13 mouse cellular contexts compared by ENCODE assay signal in the genomic region with DNA sequence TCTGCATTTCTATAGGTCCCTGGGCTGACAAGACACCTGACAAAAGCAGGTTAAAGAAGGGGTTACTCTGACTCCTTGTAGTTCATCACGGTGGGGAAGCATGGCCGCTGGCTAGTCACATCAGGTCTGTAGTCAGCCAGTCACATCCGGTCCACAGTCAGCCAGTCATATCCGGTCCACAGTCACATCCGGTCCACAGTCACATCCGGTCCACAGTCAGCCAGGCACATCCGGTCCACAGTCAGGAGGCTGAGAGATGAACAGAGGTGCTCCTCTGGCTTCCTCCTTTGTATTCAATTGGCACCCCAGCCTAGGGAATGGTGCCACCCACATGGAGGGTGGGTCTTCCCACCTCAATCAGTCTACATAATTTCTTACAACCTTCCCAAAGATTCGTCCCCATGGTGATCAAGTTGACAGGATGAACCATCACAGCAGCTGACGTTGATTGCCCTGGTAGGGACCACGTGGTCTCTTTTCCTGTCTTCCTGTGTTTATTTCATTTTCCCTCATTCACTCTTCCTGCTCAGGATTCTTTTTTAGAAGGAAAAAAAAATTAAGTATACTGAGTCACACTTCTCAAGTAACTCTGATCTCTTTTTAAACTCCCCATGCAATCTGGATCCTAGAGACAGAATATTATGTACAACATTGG. TPM values are rescaled to one million over a fixed set of nuclear protein-coding genes. Genes with fewer than 3 reads are reported as not detected.
DNase-seq lines count a peak whose midpoint lies in the region; ATAC-seq and TF ChIP-seq lines count a peak whose summit lies in the region.
"Had no signal": no experiment of that assay in that cellular context is flagged by ENCODE, and none has a peak within 500 bp of the region (broad histone marks: within the 10 kb centered on the region; RNA-seq: fewer than 3 reads in every experiment).

A gene (minus strand): TSS at position 139 of the 655 bp plus-strand sequence.

- DNase-seq in kidney, postnatal 25 days: peak; percentile 27 to 54
- no peak for DNase-seq in kidney, adult 9 months
- DNase-seq in R1 (ENCODE audit: low read depth, low spot score): peak; percentile 94
- DNase-seq in midbrain, embryonic 11.5 days (ENCODE audit: low spot score, missing footprints): no peak
- DNase-seq: cerebellum, postnatal 10 days; gastrocnemius, postnatal 36 days; thymus, adult 18-20 months had no signal

- WGBS in macrophage (ENCODE audit: missing documents): 52% methylated on average over 10 of the region's 10 CpGs
- 73% methylated on average over 10 of the region's 10 CpGs for WGBS in forebrain, embryonic 13.5 days
- 77% methylated on average over 10 of the region's 10 CpGs for WGBS in midbrain, embryonic 11.5 days

- no peak within 1 kb of the TSS for H3ac ChIP-seq in C2C12 (ENCODE audit: control insufficient read depth, insufficient read length, low read depth)

- no peaks in the 10 kb centered on the region for H3K4me1 ChIP-seq in forebrain, embryonic 13.5 days
- no peaks in the 10 kb centered on the region for H3K4me1 ChIP-seq in midbrain, embryonic 11.5 days (ENCODE audit: control insufficient read depth, insufficient read depth, low read length)

- no peak within 1 kb of the TSS for H3K4me2 ChIP-seq in forebrain, embryonic 13.5 days
- no peak within 1 kb of the TSS for H3K4me2 ChIP-seq in midbrain, embryonic 11.5 days
- H3K4me2 ChIP-seq: hindbrain, embryonic 15.5 days; limb, embryonic 15.5 days had no signal

- H3K9me3 ChIP-seq in forebrain, embryonic 13.5 days (replicated peaks): no peaks in the 10 kb centered on the region
- H3K9me3 ChIP-seq in midbrain, embryonic 11.5 days (ENCODE audit: control insufficient read depth, low read length): no peaks in the 10 kb centered on the region
- H3K9me3 ChIP-seq: hindbrain, embryonic 15.5 days; limb, embryonic 15.5 days had no signal

- no peaks in the 10 kb centered on the region for H3K27me3 ChIP-seq in C2C12 (ENCODE audit: control insufficient read depth, insufficient read depth, insufficient read length)
- H3K27me3 ChIP-seq in forebrain, embryonic 13.5 days: no peaks in the 10 kb centered on the region
- H3K27me3 ChIP-seq in midbrain, embryonic 11.5 days (ENCODE audit: control insufficient read depth, insufficient read depth, low read length): no peaks in the 10 kb centered on the region
- H3K27me3 ChIP-seq: hindbrain, embryonic 15.5 days; Patski had no signal

- no peaks in the 10 kb centered on the region for H3K79me2 ChIP-seq in C2C12 (ENCODE audit: control insufficient read depth, insufficient read depth)
- no peaks in the 10 kb centered on the region for H3K79me2 ChIP-seq in macrophage (ENCODE audit: inconsistent target)

- ATAC-seq in forebrain, embryonic 13.5 days: no peak
- no peak for ATAC-seq in midbrain, embryonic 11.5 days (ENCODE audit: low FRiP score)
- ATAC-seq: Patski had no signal

- peak within 1 kb of the TSS; percentile 82 for H3K27ac ChIP-seq in macrophage
- no peak within 1 kb of the TSS for H3K27ac ChIP-seq in forebrain, embryonic 13.5 days
- H3K27ac ChIP-seq in midbrain, embryonic 11.5 days (ENCODE audit: low read depth, low read length): no peak within 1 kb of the TSS
- H3K27ac ChIP-seq: hindbrain, embryonic 15.5 days; limb, embryonic 15.5 days had no signal

- H3K9ac ChIP-seq in forebrain, embryonic 13.5 days: no peak within 1 kb of the TSS
- H3K9ac ChIP-seq in midbrain, embryonic 11.5 days (ENCODE audit: low read length): no peak within 1 kb of the TSS
- H3K9ac ChIP-seq: hindbrain, embryonic 15.5 days; limb, embryonic 15.5 days had no signal

- no peak for TF ChIP-seq CTCF in C2C12 (IDR thresholded peaks at IDR 0.05; ENCODE audit: control insufficient read depth, insufficient read depth, insufficient read length)

- H3K79me3 ChIP-seq in C2C12 (ENCODE audit: low read depth): no peaks in the 10 kb centered on the region

- no peak within 1 kb of the TSS for H3K4me3 ChIP-seq in C2C12 (ENCODE audit: insufficient read depth, poor library complexity, severe bottlenecking)
- H3K4me3 ChIP-seq in macrophage (ENCODE audit: inconsistent target): no peak within 1 kb of the TSS
- no peak within 1 kb of the TSS for H3K4me3 ChIP-seq in forebrain, embryonic 13.5 days
- no peak within 1 kb of the TSS for H3K4me3 ChIP-seq in midbrain, embryonic 11.5 days (ENCODE audit: low read depth, low read length)
- H3K4me3 ChIP-seq: hindbrain, embryonic 15.5 days; limb, embryonic 15.5 days had no signal

- no peaks in the 10 kb centered on the region for H3K36me3 ChIP-seq in C2C12 (ENCODE audit: control insufficient read depth, insufficient read depth)
- no peaks in the 10 kb centered on the region for H3K36me3 ChIP-seq in macrophage (ENCODE audit: inconsistent target)
- no peaks in the 10 kb centered on the region for H3K36me3 ChIP-seq in forebrain, embryonic 13.5 days (ENCODE audit: poor library complexity, severe bottlenecking)
- no peaks in the 10 kb centered on the region for H3K36me3 ChIP-seq in midbrain, embryonic 11.5 days (ENCODE audit: control insufficient read depth, insufficient read depth, low read length)
- H3K36me3 ChIP-seq: hindbrain, embryonic 15.5 days; limb, embryonic 15.5 days had no signal

TF ChIP-seq in C2C12, 6 proteins besides CTCF, POLR2A, EP300 and RAD21:
- TF ChIP-seq FOSL1 (IDR thresholded peaks at IDR 0.05; ENCODE audit: insufficient read depth, low read length, poor library complexity, severe bottlenecking) (no peak), USF1 (IDR thresholded peaks at IDR 0.05; ENCODE audit: low read depth) (peak; percentile 77), MYOG (IDR thresholded peaks at IDR 0.05; ENCODE audit: control insufficient read depth, extremely low read depth, insufficient read length) (no peak), MYOD1 (IDR thresholded peaks at IDR 0.05; ENCODE audit: control insufficient read depth, insufficient read length, low read depth) (peak; percentile 81)

RNA-seq across cellular contexts. Expression of the gene that starts here (rescaled TPM):
- polyA plus RNA-seq in C2C12 (2012; fragmentation: generic; extraction: Trizol) (0.06 TPM), macrophage (2018) (0.16 to 1.2 TPM (median 0.47 TPM) in 3 replicates)
- 10 to 100 TPM in 3 of 26 experiments, 1 to 10 TPM in 20, not detected in 3; 1.1 to 15.2 (median 5.3) TPM for total RNA-seq in macrophage (2018; cell fraction: chromatin; rRNA removed)
- 1 to 10 TPM in 12 of 26 experiments, under 1 TPM in 14; 0.10 to 2.1 (median 0.84) TPM for total RNA-seq in macrophage (2018; cell fraction: cytosol; rRNA removed)
- 1 to 10 TPM in 13 of 26 experiments, under 1 TPM in 3, not detected in 10; 0.78 to 8.6 (median 2.5) TPM for total RNA-seq in macrophage (2018; cell fraction: nucleus; rRNA removed)
- 0.26 and 0.42 TPM in 2 replicates for polyA plus RNA-seq in forebrain, embryonic 13.5 days (2015; fragmentation: Nextera tagmentation; extraction: Ambion mirVana)
- polyA plus RNA-seq in midbrain, embryonic 11.5 days (2014; fragmentation: Nextera tagmentation; extraction: Ambion mirVana): 0.22 TPM in 1 of 2 replicates, not detected in the other

Comparison
In these comparisons a context has a peak if more than half of its experiments do, and no peak if none do; other contexts are left out.
1. DNase-seq: peak in kidney, postnatal 25 days (2 of 2) and R1 (single experiment); none in kidney, adult 9 months (single experiment) and midbrain, embryonic 11.5 days (single experiment).